Mouse (Mus musculus): Measurements from ENCODE around the gene Pyurf. TPM values are rescaled to one million over a fixed set of nuclear protein-coding genes. Genes with fewer than 3 reads are reported as not detected.

The Pyurf gene
- polyA plus RNA-seq, 1 experiment from 2014 or later, result 6.7 TPM

GRCm38 (mm10) chr6:57647256-57647655 lies 44.6 kb downstream of the Pyurf start:
- no peaks in the 10 kb centered on the region for H3K27me3 ChIP-seq
- H3K36me3 ChIP-seq (replicated peaks), result no peaks in the 10 kb centered on the region
- H3K9me3 ChIP-seq (replicated peaks), result no peaks in the 10 kb centered on the region
- H3K4me3 ChIP-seq (replicated peaks), result no peak overlapping the region
- H3K4me2 ChIP-seq, result no peak overlapping the region
- no peak overlapping the region for H3K9ac ChIP-seq
- no peaks in the 10 kb centered on the region for H3K4me1 ChIP-seq (replicated peaks)
- ATAC-seq (ENCODE audit: insufficient read depth), result no peak
- 33% methylated on average over 1 of the region's 1 CpGs for WGBS (ENCODE audit: insufficient replicate concordance)
- no peak overlapping the region for H3K27ac ChIP-seq (replicated peaks)

GRCm38 (mm10) chr6:57641789-57642188 lies 50.1 kb downstream of the Pyurf start:
- no peaks in the 10 kb centered on the region for H3K9me3 ChIP-seq (replicated peaks)
- no peak overlapping the region for H3K9ac ChIP-seq
- no peaks in the 10 kb centered on the region for H3K27me3 ChIP-seq
- WGBS (ENCODE audit: insufficient replicate concordance), result 47% methylated on average over 4 of the region's 4 CpGs
- no peak overlapping the region for H3K4me2 ChIP-seq
- no peaks in the 10 kb centered on the region for H3K4me1 ChIP-seq (replicated peaks)
- H3K36me3 ChIP-seq (replicated peaks), result no peaks in the 10 kb centered on the region
- ATAC-seq (ENCODE audit: insufficient read depth), result peak; percentile 66; the same call in 1 of the 2 replicates
- no peak overlapping the region for H3K4me3 ChIP-seq (replicated peaks)
- no peak overlapping the region for H3K27ac ChIP-seq (replicated peaks)

DNA sequence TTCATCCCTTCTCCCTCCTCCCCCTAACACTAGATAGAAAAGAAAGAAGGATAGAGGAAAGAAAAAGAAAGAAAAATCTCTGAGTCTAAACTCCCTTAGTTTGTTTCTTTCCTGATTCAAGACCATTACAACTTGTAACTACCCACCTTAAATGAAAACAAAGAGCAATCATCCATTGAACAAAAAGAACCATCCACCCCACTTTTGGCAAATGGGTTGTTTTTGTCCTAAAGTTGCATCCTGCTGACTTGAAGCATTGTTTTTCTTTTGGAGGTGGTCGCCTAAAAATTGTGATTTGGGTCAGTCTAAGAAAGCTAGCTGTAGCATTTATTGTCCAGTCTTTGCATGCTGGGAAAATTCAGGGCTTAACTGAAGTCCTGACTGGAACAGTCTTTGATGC lies 52.3 kb downstream of the Pyurf start:
- Histone ChIP-seq H3K4me1 (replicated peaks) (no peaks in the 10 kb centered on the region), H3K27ac (replicated peaks) (no peak overlapping the region), H3K36me3 (replicated peaks) (no peaks in the 10 kb centered on the region), H3K9ac (no peak overlapping the region), H3K4me3 (replicated peaks) (no peak overlapping the region), H3K27me3 (no peaks in the 10 kb centered on the region), H3K9me3 (replicated peaks) (no peaks in the 10 kb centered on the region), H3K4me2 (no peak overlapping the region)
- WGBS (ENCODE audit: insufficient replicate concordance), result 43% methylated on average over 1 of the region's 1 CpGs
- no peak for ATAC-seq (ENCODE audit: insufficient read depth)

Other genes with a start within 250 kb of the Pyurf start
- gene Ppm1k, start 156.6 kb downstream of the Pyurf start, polyA plus RNA-seq (2015; fragmentation: Nextera tagmentation; extraction: Ambion mirVana), result 4.6 and 5.1 TPM in 2 replicates
- 3.0 and 3.7 TPM in 2 replicates for gene Herc6, start 111.1 kb downstream of the Pyurf start, polyA plus RNA-seq (2015; fragmentation: Nextera tagmentation; extraction: Ambion mirVana)
- 13.2 and 14.5 TPM in 2 replicates for gene Lancl2, start 10.5 kb upstream of the Pyurf start, polyA plus RNA-seq (2015; fragmentation: Nextera tagmentation; extraction: Ambion mirVana)
- gene Vopp1, start 133.1 kb upstream of the Pyurf start, polyA plus RNA-seq (2015; fragmentation: Nextera tagmentation; extraction: Ambion mirVana), result 56.8 and 62.9 TPM in 2 replicates
- not detected in 2 replicates for gene Vmn1r21, start 158.3 kb upstream of the Pyurf start, polyA plus RNA-seq (2015; fragmentation: Nextera tagmentation; extraction: Ambion mirVana)
- gene Vmn1r22, start 215.9 kb upstream of the Pyurf start, polyA plus RNA-seq (2015; fragmentation: Nextera tagmentation; extraction: Ambion mirVana), result not detected in 2 replicates
- not detected in 2 replicates for gene Vmn1r23, start 234.8 kb upstream of the Pyurf start, polyA plus RNA-seq (2015; fragmentation: Nextera tagmentation; extraction: Ambion mirVana)